In genomic region chrX:23692722-23693442, GRCm38 (mm10) we compare ENCODE assay signal across 8 mouse cellular contexts. TPM values are rescaled to one million over a fixed set of nuclear protein-coding genes. Genes with fewer than 3 reads are reported as not detected.
DNase-seq lines count a peak whose midpoint lies in the region; ATAC-seq and TF ChIP-seq lines count a peak whose summit lies in the region.

Wdr44 (plus strand) TSS chrX:23693051.

- TF ChIP-seq RAD21 in MEL (IDR thresholded peaks at IDR 0.05; ENCODE audit: low read depth, low read length): no peak

- no peaks in the 10 kb centered on the region for H3K27me3 ChIP-seq in MEL (ENCODE audit: control insufficient read depth in 1 of 2, insufficient read depth in 2 of 2, low read length in 2 of 2)
- no peaks in the 10 kb centered on the region for H3K27me3 ChIP-seq in cerebellum, adult 2 months (ENCODE audit: control insufficient read depth, insufficient read depth, low read length)
- no peaks in the 10 kb centered on the region for H3K27me3 ChIP-seq in forebrain, postnatal 0 days (ENCODE audit: insufficient read depth, low read length)
- no peaks in the 10 kb centered on the region for H3K27me3 ChIP-seq in lung, embryonic 15.5 days

- 0 out of 6 replicates have a peak, but pooled peaks of 1 of the 3 experiments have one; percentile 3 for TF ChIP-seq CTCF in MEL (IDR thresholded peaks at IDR 0.05 in 2 of 3, conservative IDR thresholded peaks at IDR 0.05 in 1 of 3; ENCODE audit: control insufficient read depth in 1 of 3, insufficient read depth in 1 of 3, low read depth in 2 of 3, low read length in 3 of 3, poor library complexity in 1 of 3, severe bottlenecking in 1 of 3)
- no peak for TF ChIP-seq CTCF in cerebellum, adult 2 months (IDR thresholded peaks at IDR 0.05; ENCODE audit: borderline replicate concordance, insufficient read depth, low read depth, low read length)
- 0 out of 2 replicates have a peak, but pooled peaks have one; percentile 6 for TF ChIP-seq CTCF in forebrain, postnatal 0 days (IDR thresholded peaks at IDR 0.05; ENCODE audit: low read depth)

- H3K27ac ChIP-seq in MEL (ENCODE audit: control insufficient read depth, low read depth, low read length): peak within 1 kb of the TSS; percentile 98
- H3K27ac ChIP-seq in cerebellum, adult 2 months (ENCODE audit: insufficient read depth, low read length): peak within 1 kb of the TSS; percentile 90
- H3K27ac ChIP-seq in forebrain, postnatal 0 days (ENCODE audit: low read depth, low read length): peak within 1 kb of the TSS; percentile 80
- peak within 1 kb of the TSS; percentile 81 for H3K27ac ChIP-seq in lung, embryonic 15.5 days

- H3K4me1 ChIP-seq in MEL (ENCODE audit: control insufficient read depth in 1 of 2, insufficient read depth in 2 of 2, low read length in 2 of 2): peaks cover 0 to 5% of the 10 kb centered on the region in 2 experiments; a peak in 1 of 4 replicates
- H3K4me1 ChIP-seq in cerebellum, adult 2 months (ENCODE audit: control insufficient read depth, insufficient read depth, low read length): no peaks in the 10 kb centered on the region
- no peaks in the 10 kb centered on the region for H3K4me1 ChIP-seq in forebrain, postnatal 0 days (ENCODE audit: insufficient read depth)
- no peaks in the 10 kb centered on the region for H3K4me1 ChIP-seq in lung, embryonic 15.5 days

- H3K36me3 ChIP-seq in MEL (ENCODE audit: control insufficient read depth in 1 of 2, insufficient read depth in 2 of 2, low read length in 2 of 2): peaks cover 0 to 6% of the 10 kb centered on the region in 2 experiments; a peak in 2 of 4 replicates
- no peaks in the 10 kb centered on the region for H3K36me3 ChIP-seq in forebrain, postnatal 0 days (ENCODE audit: insufficient read depth)
- H3K36me3 ChIP-seq in lung, embryonic 15.5 days: no peaks in the 10 kb centered on the region

- peak in 1 of 2 experiments; percentile 42; a peak in 2 of 4 replicates for TF ChIP-seq EP300 in MEL (IDR thresholded peaks at IDR 0.05; ENCODE audit: low read depth in 1 of 2, low read length in 2 of 2)

- peak; percentile 99 for DNase-seq in MEL (ENCODE audit: low read depth, low spot score)
- DNase-seq in cerebellum, adult 2 months: peak; percentile 92 to 94
- peak; percentile 92 for DNase-seq in forebrain, postnatal 0 days
- peak; percentile 96 for DNase-seq in heart, postnatal 4 days
- peak; percentile 89 to 94 for DNase-seq in layer of hippocampus, adult 8-10 months (ENCODE audit: low spot score in 2 of 2)
- DNase-seq in ovary, adult 18-20 months (ENCODE audit: low spot score): peak; percentile 92
- peak; percentile 92 for DNase-seq in thymus, postnatal 0 days (ENCODE audit: low spot score)

- peak within 1 kb of the TSS; percentile 53 for H3K4me2 ChIP-seq in forebrain, postnatal 0 days (ENCODE audit: low read depth)
- peak within 1 kb of the TSS; percentile 59 for H3K4me2 ChIP-seq in lung, embryonic 15.5 days

- H3K9ac ChIP-seq in MEL (ENCODE audit: control insufficient read depth, low read depth, low read length, poor library complexity, severe bottlenecking): peak within 1 kb of the TSS; percentile 94
- peak within 1 kb of the TSS; percentile 64 for H3K9ac ChIP-seq in forebrain, postnatal 0 days
- peak within 1 kb of the TSS; percentile 58 for H3K9ac ChIP-seq in lung, embryonic 15.5 days

- ATAC-seq in forebrain, postnatal 0 days: peak; percentile 99
- peak; percentile 100 for ATAC-seq in lung, embryonic 15.5 days (ENCODE audit: borderline replicate concordance, extremely low read depth, low FRiP score, low TSS enrichment)

- peak within 1 kb of the TSS; percentile 86 to 94 for H3K4me3 ChIP-seq in MEL (ENCODE audit: control insufficient read depth in 1 of 2, insufficient read depth in 1 of 2, low read depth in 2 of 2, low read length in 2 of 2)
- peak within 1 kb of the TSS; percentile 91 for H3K4me3 ChIP-seq in cerebellum, adult 2 months (replicated peaks; ENCODE audit: insufficient read depth, low read depth, low read length)
- peak within 1 kb of the TSS; percentile 58 for H3K4me3 ChIP-seq in forebrain, postnatal 0 days (ENCODE audit: low read depth, low read length)
- peak within 1 kb of the TSS; percentile 58 for H3K4me3 ChIP-seq in lung, embryonic 15.5 days

- WGBS in cerebellum, adult 2 months: 7% methylated on average over 50 of the region's 51 CpGs
- WGBS in forebrain, postnatal 0 days: 19% methylated on average over 50 of the region's 51 CpGs
- WGBS in lung, embryonic 15.5 days: 4% methylated on average over 51 of the region's 51 CpGs

- H3K79me2 ChIP-seq in MEL (ENCODE audit: control insufficient read depth, insufficient read depth, low read length, poor library complexity): peaks cover 39% of the 10 kb centered on the region

- H3K9me3 ChIP-seq in MEL (replicated peaks; ENCODE audit: insufficient read depth, low read length): no peaks in the 10 kb centered on the region
- no peaks in the 10 kb centered on the region for H3K9me3 ChIP-seq in forebrain, postnatal 0 days (ENCODE audit: low read length)
- no peaks in the 10 kb centered on the region for H3K9me3 ChIP-seq in lung, embryonic 15.5 days

- TF ChIP-seq POLR2A in MEL (IDR thresholded peaks at IDR 0.05; ENCODE audit: control insufficient read depth in 1 of 2, insufficient read depth in 1 of 2, low read depth in 1 of 2, low read length in 2 of 2, poor library complexity in 1 of 2): peak; percentile 60 to 92; a peak in 3 of 4 replicates
- peak; percentile 67 for TF ChIP-seq POLR2A in cerebellum, adult 2 months (IDR thresholded peaks at IDR 0.05; ENCODE audit: borderline replicate concordance, insufficient read depth, low read length)

TF ChIP-seq in MEL, 35 proteins besides CTCF, POLR2A, EP300 and RAD21 (continues in another document):
- TF ChIP-seq NRF1 (IDR thresholded peaks at IDR 0.05; ENCODE audit: insufficient read depth, low read depth, low read length, poor library complexity, severe bottlenecking) (peak; percentile 94), MEF2A (IDR thresholded peaks at IDR 0.05; ENCODE audit: extremely low read depth, insufficient replicate concordance, low read depth, low read length, poor library complexity, severe bottlenecking) (no peak), ELF1 (IDR thresholded peaks at IDR 0.05; ENCODE audit: low read depth, low read length) (peak; percentile 90), ETS1 (IDR thresholded peaks at IDR 0.05; ENCODE audit: low read depth, low read length) (peak; percentile 23; the same call in 1 of the 2 replicates), RCOR1 (IDR thresholded peaks at IDR 0.05; ENCODE audit: low read depth, low read length) (0 out of 2 replicates have a peak, but pooled peaks have one; percentile 2), ZKSCAN1 (IDR thresholded peaks at IDR 0.05; ENCODE audit: low read depth, low read length) (no peak), ZNF384 (IDR thresholded peaks at IDR 0.05; ENCODE audit: low read depth, low read length) (no peak), SIN3A (IDR thresholded peaks at IDR 0.05; ENCODE audit: low read length) (peak; percentile 95), E2F4 (IDR thresholded peaks at IDR 0.05; ENCODE audit: borderline replicate concordance, low read depth, low read length) (no peak), USF1 (IDR thresholded peaks at IDR 0.05; ENCODE audit: low read depth, low read length) (no peak), USF2 (IDR thresholded peaks at IDR 0.05; ENCODE audit: borderline replicate concordance in 1 of 2, insufficient read depth in 1 of 2, low read depth in 1 of 2, low read length in 2 of 2) (no peak), ZC3H11A (IDR thresholded peaks at IDR 0.05; ENCODE audit: low read depth, low read length) (no peak), JUND (IDR thresholded peaks at IDR 0.05; ENCODE audit: low read depth, low read length) (no peak), SMC3 (IDR thresholded peaks at IDR 0.05; ENCODE audit: low read depth, low read length) (no peak), KAT2A (conservative IDR thresholded peaks at IDR 0.05; ENCODE audit: low read depth, low read length) (no peak), TCF12 (IDR thresholded peaks at IDR 0.05; ENCODE audit: low read depth, low read length) (peak; percentile 58), GABPA (IDR thresholded peaks at IDR 0.05; ENCODE audit: low read depth, low read length) (no peak), HCFC1 (IDR thresholded peaks at IDR 0.05; ENCODE audit: low read depth, low read length) (peak; percentile 55), MYB (IDR thresholded peaks at IDR 0.05; ENCODE audit: low read depth, low read length) (no peak), TAL1 (IDR thresholded peaks at IDR 0.05; ENCODE audit: low read length) (no peak), MXI1 (IDR thresholded peaks at IDR 0.05; ENCODE audit: low read depth, low read length) (peak; percentile 87), GATA1 (IDR thresholded peaks at IDR 0.05; ENCODE audit: low read depth, low read length) (no peak), TBP (IDR thresholded peaks at IDR 0.05; ENCODE audit: low read depth, low read length) (peak; percentile 84), BHLHE40 (IDR thresholded peaks at IDR 0.05; ENCODE audit: borderline replicate concordance, low read depth, low read length) (no peak), MAX (IDR thresholded peaks at IDR 0.05; ENCODE audit: low read length) (no peak), CHD2 (IDR thresholded peaks at IDR 0.05; ENCODE audit: low read length) (peak; percentile 95), MAZ (IDR thresholded peaks at IDR 0.05; ENCODE audit: low read depth, low read length) (no peak), MYC (IDR thresholded peaks at IDR 0.05; ENCODE audit: low read depth, low read length) (no peak; the same call in 1 of the 2 replicates), ZMIZ1 (IDR thresholded peaks at IDR 0.05; ENCODE audit: low read depth, low read length) (peak; percentile 94), MAFK (IDR thresholded peaks at IDR 0.05; ENCODE audit: borderline replicate concordance, low read depth, low read length) (no peak), NELFE (IDR thresholded peaks at IDR 0.05; ENCODE audit: low read depth, low read length) (peak; percentile 85), POLR2AphosphoS2 (IDR thresholded peaks at IDR 0.05; ENCODE audit: low read length) (peak; percentile 78)

RNA-seq across cellular contexts. Expression of gene Wdr44, which starts in this region (rescaled TPM):
- 7.5 and 10.4 TPM in 2 replicates for total RNA-seq in MEL (2012; rRNA removed)
- polyA plus RNA-seq in MEL (2012; ENCODE audit: insufficient read depth in 1 of 2, insufficient read length in 2 of 2, low read depth in 1 of 2, low replicate concordance in 2 of 2, missing spikeins in 1 of 2): 10 to 100 TPM in 1 of 2 experiments, not detected in 1; 20.3 TPM
- 7.3 and 7.5 TPM in 2 replicates for polyA plus RNA-seq in cerebellum, adult 2 months (2012; rRNA removed)
- total RNA-seq in forebrain, postnatal 0 days (2014; rRNA removed): 12.5 and 13.5 TPM in 2 replicates
- polyA plus RNA-seq in forebrain, postnatal 0 days (2015; fragmentation: Nextera tagmentation; extraction: Ambion mirVana): 15.3 and 19.3 TPM in 2 replicates
- 10 to 100 TPM; 10.6 to 11.9 TPM for total RNA-seq in heart, postnatal 4 days (2021)
- 10 to 100 TPM; 22.1 to 24.0 (median 23.4) TPM for total RNA-seq in layer of hippocampus, adult 8-10 months (2022)
- 6.3 and 7.7 TPM in 2 replicates for polyA plus RNA-seq in lung, embryonic 15.5 days (2015; fragmentation: Nextera tagmentation; extraction: Ambion mirVana)
- polyA plus RNA-seq in thymus, postnatal 0 days (2015; fragmentation: Nextera tagmentation; extraction: Ambion mirVana): 16.1 and 18.3 TPM in 2 replicates

Comparison
In these comparisons a context has a peak if more than half of its experiments do, and no peak if none do; other contexts are left out.
1. Peak in every context shown above with its lines: DNase-seq, ATAC-seq, H3K4me3 ChIP-seq and H3K27ac ChIP-seq.